Mouse (Mus musculus) embryonic facial prominence, embryonic 11.5 days (tissue): ENCODE results near the gene Adgrv1. TPM values are rescaled to one million over a fixed set of nuclear protein-coding genes. Genes with fewer than 3 reads are reported as not detected.

Source experiments
- ATAC-seq: fragments of 200-750 bp; cut with Nextera tagmentation; replicated peaks from 2 replicates; pipeline ENCODE4 v1.8.0; 2017; ENCODE audit warnings: low read depth; ENCODE audit not compliant: insufficient number of reproducible peaks, low FRiP score, low TSS enrichment
- DNase-seq: peaks from one replicate; pipeline ENCODE4 v3.0.0-alpha.2; 2015; ENCODE audit warnings: low spot score
- H3K27ac ChIP-seq: fragments of 300-500 bp; sonication (generic); replicated peaks from 2 replicates; pipeline ENCODE4 v1.5.1; 2014; ENCODE audit warnings: mild to moderate bottlenecking, low read depth, low read length, control low read depth
- H3K27me3 ChIP-seq: fragments of 300-500 bp; sonication (generic); 2 replicates; pipeline ENCODE4 v1.6.1; 2014; ENCODE audit warnings: mild to moderate bottlenecking, low read length, moderate library complexity, mixed read lengths; ENCODE audit not compliant: control insufficient read depth, insufficient read depth
- H3K36me3 ChIP-seq: fragments of 300-500 bp; sonication (generic); replicated peaks from 2 replicates; pipeline ENCODE4 v1.6.1; 2014; ENCODE audit warnings: low read depth, mild to moderate bottlenecking, low read length, moderate library complexity, mixed read lengths; ENCODE audit not compliant: control insufficient read depth, insufficient read depth
- H3K4me1 ChIP-seq: fragments of 300-500 bp; sonication (generic); 2 replicates; pipeline ENCODE4 v1.6.1; 2014; ENCODE audit warnings: low read length, mixed read lengths; ENCODE audit not compliant: control insufficient read depth, insufficient read depth
- H3K4me2 ChIP-seq: fragments of 300-500 bp; sonication (generic); 2 replicates; pipeline ENCODE4 v1.6.1; 2014; ENCODE audit warnings: low read depth, mild to moderate bottlenecking, control low read depth, low read length, moderate library complexity
- H3K4me3 ChIP-seq: fragments of 300-500 bp; sonication (generic); 2 replicates; pipeline ENCODE4 v1.5.1; 2014; ENCODE audit warnings: low read depth, low read length, control low read depth
- H3K9ac ChIP-seq: fragments of 300-500 bp; sonication (generic); replicated peaks from 2 replicates; pipeline ENCODE4 v1.6.1; 2014; ENCODE audit warnings: mild to moderate bottlenecking, control low read depth, low read length
- H3K9me3 ChIP-seq: fragments of 300-500 bp; sonication (generic); replicated peaks from 2 replicates; pipeline ENCODE4 v1.6.1; 2016; ENCODE audit warnings: mild to moderate bottlenecking, low read length, inconsistent platforms, mixed read lengths; ENCODE audit not compliant: control insufficient read depth
- WGBS: fragments of 180-500 bp; shearing (Covaris S2); extraction: QIAGEN DNeasy Blood & Tissue Kit; methylation state at CpG from one replicate; pipeline ENCODE4 v1.1.7; 2014; 5-methylcytosine and 5-hydroxymethylcytosine counted together
- polyA plus RNA-seq: library from polyadenylated mRNA; unstranded; fragments of >200 nt; fragmentation: Nextera tagmentation; extraction: Ambion mirVana; gene quantifications from 2 replicates; pipeline ENCODE4 v1.2.1, GENCODE M21; 2014

Gene Adgrv1
- polyA plus RNA-seq, 1 experiment from 2014 or later, result 8.0 TPM

DNA sequence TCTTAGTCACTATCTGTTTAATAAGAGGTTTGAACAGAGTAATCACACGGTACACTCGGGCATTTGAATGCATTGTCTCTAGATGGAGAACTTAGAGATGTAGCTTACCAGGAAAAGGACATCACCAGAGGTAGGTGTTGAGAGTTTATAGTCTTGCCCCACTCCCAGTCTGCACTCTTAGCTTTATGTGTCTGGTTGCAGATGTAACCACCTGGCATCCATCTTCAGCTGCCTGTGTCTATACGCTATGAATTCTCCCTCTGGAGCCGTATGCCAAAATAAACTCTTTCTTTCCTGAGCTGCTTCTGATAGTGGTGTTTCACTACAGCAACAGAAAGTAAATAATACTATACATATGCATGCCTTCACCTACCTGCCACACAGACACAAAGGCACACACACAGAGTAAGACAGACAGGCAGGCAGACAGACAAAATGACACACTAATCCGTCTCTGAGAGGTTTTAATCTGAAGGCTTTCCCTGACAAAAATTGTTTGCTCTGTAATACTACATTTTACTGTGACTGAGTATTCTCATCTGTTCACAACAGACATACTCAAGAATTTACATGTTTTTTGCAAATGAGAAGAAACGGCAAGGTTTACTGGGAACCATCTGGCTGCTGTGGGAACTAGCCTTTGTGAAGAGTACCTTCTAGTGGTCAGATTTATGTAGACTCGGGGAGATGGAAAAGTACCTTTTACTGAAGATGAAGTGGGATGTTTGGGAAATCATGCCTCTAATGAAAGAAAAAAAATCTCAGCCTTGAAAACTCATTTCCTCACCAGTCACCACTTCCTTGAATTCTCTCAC, 318.4 kb downstream of the Adgrv1 start:
- Histone ChIP-seq H3K27me3 (no peaks in the 10 kb centered on the region), H3K9ac (no peak overlapping the region), H3K4me3 (no peak overlapping the region), H3K27ac (no peak overlapping the region), H3K4me1 (no peaks in the 10 kb centered on the region), H3K36me3 (no peaks in the 10 kb centered on the region), H3K4me2 (no peak overlapping the region), H3K9me3 (no peaks in the 10 kb centered on the region)
- WGBS, result 71% methylated on average over 7 of the region's 7 CpGs
- peak; percentile 31 for DNase-seq
- ATAC-seq, result no peak

- no peak overlapping the region for H3K27ac ChIP-seq
- H3K9me3 ChIP-seq, result no peaks in the 10 kb centered on the region
- no peak overlapping the region for H3K4me3 ChIP-seq
- ATAC-seq, result no peak
- 80% methylated on average over 5 of the region's 5 CpGs for WGBS
- H3K36me3 ChIP-seq, result no peaks in the 10 kb centered on the region
- H3K9ac ChIP-seq, result no peak overlapping the region
- DNase-seq, result no peak
- H3K27me3 ChIP-seq, result no peaks in the 10 kb centered on the region
- H3K4me2 ChIP-seq, result no peak overlapping the region
- H3K4me1 ChIP-seq, result no peaks in the 10 kb centered on the region
Measured at GRCm38 (mm10) chr13:81312148-81312547, 320.8 kb downstream of the Adgrv1 start.

DNA sequence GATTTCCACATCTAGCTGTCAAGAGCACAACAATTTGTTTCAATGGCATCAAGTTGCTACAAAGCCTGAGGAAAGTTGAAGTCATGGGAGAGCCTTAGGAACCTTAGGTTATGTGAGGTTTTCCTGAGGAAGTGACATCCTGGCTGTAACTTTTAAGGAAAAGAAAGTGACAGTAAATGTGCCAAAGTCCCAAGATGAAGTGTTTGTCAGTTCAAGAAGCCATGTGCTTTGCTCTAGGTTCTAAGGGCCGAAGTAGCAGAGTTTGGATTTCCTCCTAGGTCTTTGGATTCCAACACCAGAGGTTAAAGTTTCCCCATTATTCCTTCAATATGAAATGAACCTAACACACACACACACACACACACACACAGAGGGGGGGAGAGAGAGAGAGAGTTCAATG, 332.1 kb downstream of the Adgrv1 start:
- Histone ChIP-seq H3K4me2 (no peak overlapping the region), H3K9me3 (no peaks in the 10 kb centered on the region), H3K9ac (no peak overlapping the region), H3K4me1 (no peaks in the 10 kb centered on the region), H3K27ac (no peak overlapping the region), H3K36me3 (no peaks in the 10 kb centered on the region), H3K27me3 (no peaks in the 10 kb centered on the region), H3K4me3 (no peak overlapping the region)
- ATAC-seq, result no peak
- 87% methylated on average over 1 of the region's 1 CpGs for WGBS
- DNase-seq, result no peak

DNA sequence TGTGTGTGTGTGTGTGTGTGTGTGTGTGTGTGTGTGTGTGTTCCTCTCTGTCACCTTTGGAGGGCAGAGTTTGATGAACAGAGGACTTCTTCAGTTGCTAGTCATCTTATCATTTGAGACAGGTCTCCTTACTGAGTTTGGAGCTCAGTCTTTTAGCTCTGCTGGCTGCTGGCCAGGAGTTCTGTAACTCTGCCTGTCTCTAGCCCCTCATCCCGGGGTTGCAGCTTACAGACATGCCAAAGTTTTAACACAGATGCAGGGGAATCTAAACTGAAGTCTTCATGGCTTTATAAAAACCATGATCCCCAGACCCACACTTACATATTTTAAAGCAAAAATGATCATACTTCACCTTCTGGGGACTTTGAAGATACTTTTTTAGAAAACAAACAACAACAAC, 338.8 kb downstream of the Adgrv1 start:
- no peak overlapping the region for H3K4me2 ChIP-seq
- no peaks in the 10 kb centered on the region for H3K9me3 ChIP-seq
- no peaks in the 10 kb centered on the region for H3K36me3 ChIP-seq
- H3K9ac ChIP-seq, result no peak overlapping the region
- ATAC-seq (no peak), DNase-seq (no peak)
- no peak overlapping the region for H3K4me3 ChIP-seq
- 76% methylated on average over 1 of the region's 1 CpGs for WGBS
- H3K4me1 ChIP-seq, result no peaks in the 10 kb centered on the region
- no peaks in the 10 kb centered on the region for H3K27me3 ChIP-seq
- H3K27ac ChIP-seq, result no peak overlapping the region

DNA sequence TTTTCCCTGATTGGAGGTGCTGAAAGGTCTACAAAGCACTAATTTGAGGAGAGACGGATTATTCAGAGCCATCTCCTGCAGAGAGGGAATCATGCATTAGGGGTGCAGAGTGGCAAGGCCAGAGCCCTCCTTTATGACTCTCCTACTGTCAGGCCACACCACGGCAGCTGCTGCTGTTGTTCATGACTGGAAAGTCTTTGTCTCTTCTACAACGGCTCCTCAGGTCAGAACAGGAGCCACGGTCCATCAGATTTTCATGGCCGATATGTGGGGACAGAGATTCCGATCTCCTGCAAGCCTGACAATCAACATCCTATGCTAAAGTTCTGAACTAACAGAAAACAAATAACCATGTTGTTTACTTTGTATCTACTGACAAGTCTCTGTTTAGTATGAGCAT, 350.8 kb downstream of the Adgrv1 start:
- WGBS, result 74% methylated on average over 6 of the region's 6 CpGs
- no peaks in the 10 kb centered on the region for H3K27me3 ChIP-seq
- no peak overlapping the region for H3K4me3 ChIP-seq
- no peak overlapping the region for H3K27ac ChIP-seq
- no peaks in the 10 kb centered on the region for H3K9me3 ChIP-seq
- ATAC-seq (no peak), DNase-seq (no peak)
- no peak overlapping the region for H3K9ac ChIP-seq
- no peaks in the 10 kb centered on the region for H3K36me3 ChIP-seq
- no peaks in the 10 kb centered on the region for H3K4me1 ChIP-seq
- no peak overlapping the region for H3K4me2 ChIP-seq

- ATAC-seq, result no peak
Measured at GRCm38 (mm10) chr13:81280650-81281229, 352.2 kb downstream of the Adgrv1 start.

DNA sequence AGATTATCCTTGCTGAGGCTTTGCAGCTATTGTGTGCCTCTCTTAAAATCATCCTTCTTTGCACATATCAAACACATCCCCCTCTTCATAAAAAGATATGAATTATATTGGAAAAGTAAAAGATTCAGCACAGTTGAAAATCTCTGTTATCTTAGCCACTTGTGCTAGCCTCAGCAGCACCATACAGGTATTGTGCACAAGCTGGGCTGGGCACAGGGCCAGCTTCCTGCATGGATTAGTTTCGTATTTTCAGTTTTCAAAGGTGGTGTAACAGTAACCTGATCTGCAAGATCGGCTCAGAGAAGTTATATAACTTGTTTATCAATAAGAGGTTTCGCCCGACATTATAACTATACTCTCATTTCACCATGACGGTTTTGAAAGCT, 353.6 kb downstream of the Adgrv1 start:
- DNase-seq, result peak; percentile 7
- Histone ChIP-seq H3K4me2 (no peak overlapping the region), H3K4me3 (no peak overlapping the region), H3K4me1 (no peaks in the 10 kb centered on the region), H3K27me3 (no peaks in the 10 kb centered on the region), H3K27ac (no peak overlapping the region), H3K9ac (no peak overlapping the region), H3K36me3 (no peaks in the 10 kb centered on the region), H3K9me3 (no peaks in the 10 kb centered on the region)
- ATAC-seq, result no peak; the same call in 1 of the 2 replicates
- 79% methylated on average over 5 of the region's 5 CpGs for WGBS

More at GRCm38 (mm10) chr13:81280650-81281229, 352.2 kb downstream of the Adgrv1 start:
- Histone ChIP-seq H3K9me3 (no peaks in the 10 kb centered on the region), H3K36me3 (no peaks in the 10 kb centered on the region), H3K4me3 (no peak overlapping the region), H3K4me2 (no peak overlapping the region), H3K27me3 (no peaks in the 10 kb centered on the region), H3K4me1 (no peaks in the 10 kb centered on the region), H3K27ac (no peak overlapping the region), H3K9ac (no peak overlapping the region)
- WGBS, result 83% methylated on average over 1 of the region's 1 CpGs
- no peak for DNase-seq

DNA sequence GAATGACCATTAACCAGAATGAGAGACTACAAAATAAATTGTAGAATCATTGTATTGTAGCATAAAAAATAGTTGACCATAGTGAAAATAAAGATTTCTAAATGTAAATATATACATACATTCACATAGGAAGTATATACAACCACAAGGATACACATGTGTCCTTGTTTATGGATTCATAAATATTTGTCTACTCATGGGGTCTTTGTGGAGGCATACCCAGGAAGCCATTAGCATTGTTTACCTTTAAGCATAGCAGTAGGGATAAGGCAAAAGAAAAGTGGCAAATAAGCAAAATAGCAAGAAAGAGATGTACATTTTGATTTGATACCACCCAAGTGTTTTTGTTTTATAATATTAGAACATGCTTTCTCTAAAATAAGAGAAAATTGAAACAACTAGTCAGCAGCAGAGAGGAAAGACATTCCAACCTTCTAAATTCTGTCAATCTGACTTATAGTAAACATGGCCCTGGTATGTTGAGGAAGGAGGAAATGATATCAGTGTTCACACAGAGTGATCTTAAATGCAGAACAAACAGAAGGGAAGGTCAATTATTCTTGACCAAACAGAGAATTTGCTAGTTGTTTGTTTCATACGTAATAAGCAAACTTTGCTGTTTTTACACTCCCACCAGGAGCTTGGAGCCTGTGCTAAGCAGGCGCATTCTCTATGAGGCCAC, 354.1 kb downstream of the Adgrv1 start:
- WGBS, result 80% methylated on average over 2 of the region's 2 CpGs
- Histone ChIP-seq H3K27me3 (no peaks in the 10 kb centered on the region), H3K36me3 (no peaks in the 10 kb centered on the region), H3K27ac (no peak overlapping the region), H3K4me2 (no peak overlapping the region), H3K9ac (no peak overlapping the region), H3K4me3 (no peak overlapping the region), H3K9me3 (no peaks in the 10 kb centered on the region), H3K4me1 (no peaks in the 10 kb centered on the region)
- DNase-seq (no peak), ATAC-seq (no peak)
